Mouse (Mus musculus): ENCODE data around the gene 1700029J07Rik.
A peak's percentile ranks its signal among the peaks of the same experiment; 100 is the strongest.

1700029J07Rik gene

GRCm38 (mm10) chr8:45975126-45975836 is at the start of gene 1700029J07Rik, which contains the start of gene Ufsp2:
Gene 1700029J07Rik, minus strand, starts transcription at chr8:45975252.
Gene Ufsp2, plus strand, starts transcription at chr8:45975528.
- peak; percentile 98 for DNase-seq (ENCODE audit: low spot score)

GRCm38 (mm10) chr8:46024392-46024791 is 49.3 kb upstream of the 1700029J07Rik start:
- no peak for DNase-seq (ENCODE audit: low spot score)

- no peak for DNase-seq (ENCODE audit: low spot score)
Measured at GRCm38 (mm10) chr8:46022758-46023157, 47.7 kb upstream of the 1700029J07Rik start.

GRCm38 (mm10) chr8:46022203-46022602 is 47.2 kb upstream of the 1700029J07Rik start:
- no peak for DNase-seq (ENCODE audit: low spot score)

- no peak for DNase-seq (ENCODE audit: low spot score)
Measured at GRCm38 (mm10) chr8:46010746-46011680, 36.0 kb upstream of the 1700029J07Rik start.

- no peak for DNase-seq (ENCODE audit: low spot score)
Measured at GRCm38 (mm10) chr8:46010306-46010705, 35.3 kb upstream of the 1700029J07Rik start.

GRCm38 (mm10) chr8:46007050-46007672 is 32.1 kb upstream of the 1700029J07Rik start:
- DNase-seq (ENCODE audit: low spot score): no peak

GRCm38 (mm10) chr8:46005596-46005995 is 30.5 kb upstream of the 1700029J07Rik start, which contains the start of gene Ankrd37:
Gene Ankrd37, minus strand, starts transcription at chr8:46005707.
- no peak for DNase-seq (ENCODE audit: low spot score)

GRCm38 (mm10) chr8:45999784-46000705 is 25.0 kb upstream of the 1700029J07Rik start:
- peak; percentile 97 for DNase-seq (ENCODE audit: low spot score)

- DNase-seq (ENCODE audit: low spot score): no peak
Measured at GRCm38 (mm10) chr8:45999138-45999783, 24.2 kb upstream of the 1700029J07Rik start, which contains the start of gene Lrp2bp. Gene Lrp2bp, plus strand, starts transcription at chr8:45999303.

- DNase-seq (ENCODE audit: low spot score): peak; percentile 42
Measured at GRCm38 (mm10) chr8:45998228-45998627, 23.2 kb upstream of the 1700029J07Rik start.

GRCm38 (mm10) chr8:45995576-45995975 is 20.5 kb upstream of the 1700029J07Rik start:
- peak; percentile 32 for DNase-seq (ENCODE audit: low spot score)

- DNase-seq (ENCODE audit: low spot score): no peak
Measured at GRCm38 (mm10) chr8:45994111-45994510, 19.1 kb upstream of the 1700029J07Rik start.

GRCm38 (mm10) chr8:45990631-45991310 is 15.7 kb upstream of the 1700029J07Rik start:
- no peak for DNase-seq (ENCODE audit: low spot score)

GRCm38 (mm10) chr8:45988189-45988588 is 13.1 kb upstream of the 1700029J07Rik start:
- no peak for DNase-seq (ENCODE audit: low spot score)

- DNase-seq (ENCODE audit: low spot score): peak; percentile 52
Measured at GRCm38 (mm10) chr8:45986665-45987064, 11.6 kb upstream of the 1700029J07Rik start.

- DNase-seq (ENCODE audit: low spot score): no peak
Measured at GRCm38 (mm10) chr8:45975837-45976468, 901 bp upstream of the 1700029J07Rik start.

GRCm38 (mm10) chr8:45973988-45974505 is 1.0 kb downstream of the 1700029J07Rik start:
- DNase-seq (ENCODE audit: low spot score): no peak

GRCm38 (mm10) chr8:45970894-45971293 is 4.2 kb downstream of the 1700029J07Rik start:
- no peak for DNase-seq (ENCODE audit: low spot score)
